Mouse (Mus musculus) midbrain, embryonic 14.5 days (tissue): ENCODE results near the gene Kcnh7. TPM values are rescaled to one million over a fixed set of nuclear protein-coding genes. Genes with fewer than 3 reads are reported as not detected.

ENCODE experiments used
- ATAC-seq: fragments of 200-750 bp; cut with Nextera tagmentation; 2 replicates; pipeline ENCODE4 v1.8.0; 2017; ENCODE audit warnings: moderate number of reproducible peaks, moderate library complexity; ENCODE audit not compliant: low FRiP score, low TSS enrichment
- DNase-seq: peaks from one replicate; pipeline ENCODE4 v3.0.0-alpha.2; 2015
- H3K27ac ChIP-seq: fragments of 300-500 bp; sonication (generic); replicated peaks from 2 replicates; pipeline ENCODE4 v1.5.1; 2014; ENCODE audit warnings: mild to moderate bottlenecking, low read depth, low read length, moderate library complexity
- H3K27me3 ChIP-seq: fragments of 300-500 bp; sonication (generic); 2 replicates; pipeline ENCODE4 v1.6.1; 2014; ENCODE audit warnings: low read length, control low read depth, mixed read lengths; ENCODE audit not compliant: control insufficient read depth, insufficient read depth
- H3K36me3 ChIP-seq: fragments of 300-500 bp; sonication (generic); 2 replicates; pipeline ENCODE4 v1.6.1; 2014; ENCODE audit warnings: low read length, control low read depth; ENCODE audit not compliant: control insufficient read depth, insufficient read depth
- H3K4me1 ChIP-seq: fragments of 300-500 bp; sonication (generic); 2 replicates; pipeline ENCODE4 v1.6.1; 2014; ENCODE audit warnings: mild to moderate bottlenecking, antibody characterized with exemption, low read length, control low read depth; ENCODE audit not compliant: control insufficient read depth, insufficient read depth
- H3K4me2 ChIP-seq: fragments of 300-500 bp; sonication (generic); 2 replicates; pipeline ENCODE4 v1.6.1; 2014; ENCODE audit warnings: mild to moderate bottlenecking, low read length, moderate library complexity
- H3K4me3 ChIP-seq: fragments of 300-500 bp; sonication (generic); replicated peaks from 2 replicates; pipeline ENCODE4 v1.5.1; 2014; ENCODE audit warnings: low read depth, low read length
- H3K9ac ChIP-seq: fragments of 300-500 bp; sonication (generic); replicated peaks from 2 replicates; pipeline ENCODE4 v1.6.1; 2014; ENCODE audit warnings: mild to moderate bottlenecking, low read length, moderate library complexity
- H3K9me3 ChIP-seq: fragments of 300-500 bp; sonication (generic); 2 replicates; pipeline ENCODE4 v1.6.1; 2016; ENCODE audit warnings: low read length, control low read depth, mixed read lengths; ENCODE audit not compliant: control insufficient read depth
- WGBS: fragments of 180-500 bp; shearing (Covaris S2); extraction: QIAGEN DNeasy Blood & Tissue Kit; methylation state at CpG from one replicate; pipeline ENCODE4 v1.1.7; 2014; 5-methylcytosine and 5-hydroxymethylcytosine counted together
- polyA plus RNA-seq: library from polyadenylated mRNA; unstranded; fragments of >200 nt; fragmentation: Nextera tagmentation; extraction: Ambion mirVana; gene quantifications from 2 replicates; pipeline ENCODE4 v1.2.1, GENCODE M21; 2014

Kcnh7 gene
- polyA plus RNA-seq, 1 experiment from 2014 or later: 9.7 TPM

DNA sequence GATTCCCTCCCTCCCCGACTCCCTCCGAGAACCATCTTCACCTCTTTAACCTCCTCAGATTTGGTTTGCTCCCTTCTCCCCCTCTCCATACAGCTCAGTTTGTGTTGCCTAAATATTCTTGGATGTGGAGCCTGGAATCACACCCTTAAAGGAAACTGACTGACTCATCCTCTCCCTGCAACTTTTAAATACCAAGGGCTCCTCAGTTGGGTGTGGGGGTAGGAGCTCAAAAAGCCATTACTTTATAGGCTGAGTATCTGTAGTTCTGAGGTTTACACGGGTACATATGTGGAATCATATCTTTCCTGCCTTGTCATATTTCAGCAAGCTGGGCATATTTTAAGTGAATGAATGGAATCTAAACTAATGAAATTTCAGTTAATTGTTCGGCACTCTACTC is 174.9 kb downstream of the Kcnh7 start:
- H3K27ac ChIP-seq: no peak overlapping the region
- WGBS: 89% methylated on average over 4 of the region's 4 CpGs
- DNase-seq (no peak), ATAC-seq (no peak)
- H3K36me3 ChIP-seq: no peaks in the 10 kb centered on the region
- no peak overlapping the region for H3K9ac ChIP-seq
- no peak overlapping the region for H3K4me2 ChIP-seq
- no peaks in the 10 kb centered on the region for H3K4me1 ChIP-seq
- H3K9me3 ChIP-seq: no peaks in the 10 kb centered on the region
- no peaks in the 10 kb centered on the region for H3K27me3 ChIP-seq
- H3K4me3 ChIP-seq: no peak overlapping the region

- DNase-seq: no peak
- WGBS: 91% methylated on average over 1 of the region's 1 CpGs
These were observed 181.3 kb downstream of the Kcnh7 start for GRCm38 (mm10) chr2:63002784-63003183.

DNA sequence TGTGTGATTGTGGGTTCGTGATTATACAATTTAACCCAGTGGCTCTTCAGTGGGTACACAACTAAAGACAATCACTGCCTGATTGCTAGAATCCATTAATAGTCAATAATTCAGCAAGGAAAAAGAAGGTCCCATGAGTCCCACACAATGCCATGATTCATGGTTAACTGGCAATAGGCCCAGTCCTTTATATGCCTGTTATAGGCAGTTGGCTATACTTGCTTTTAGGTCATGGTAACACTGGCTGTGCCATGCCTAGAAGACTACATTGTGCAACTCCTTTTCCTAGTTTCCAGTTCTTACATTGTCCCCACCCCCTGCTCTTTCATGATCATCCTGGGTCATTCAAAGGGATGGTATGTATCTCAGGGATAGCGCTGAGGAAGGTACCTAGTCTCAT is 186.4 kb downstream of the Kcnh7 start:
- no peaks in the 10 kb centered on the region for H3K4me1 ChIP-seq
- no peak overlapping the region for H3K9ac ChIP-seq
- ATAC-seq (no peak), DNase-seq (no peak)
- H3K36me3 ChIP-seq: no peaks in the 10 kb centered on the region
- H3K27me3 ChIP-seq: no peaks in the 10 kb centered on the region
- H3K9me3 ChIP-seq: no peaks in the 10 kb centered on the region
- H3K27ac ChIP-seq: no peak overlapping the region
- H3K4me2 ChIP-seq: no peak overlapping the region
- WGBS: 88% methylated on average over 2 of the region's 2 CpGs
- H3K4me3 ChIP-seq: no peak overlapping the region

More at GRCm38 (mm10) chr2:63002784-63003183, 181.3 kb downstream of the Kcnh7 start:
- no peak overlapping the region for H3K4me3 ChIP-seq
- no peak overlapping the region for H3K4me2 ChIP-seq
- H3K9me3 ChIP-seq: no peaks in the 10 kb centered on the region
- H3K9ac ChIP-seq: no peak overlapping the region
- no peaks in the 10 kb centered on the region for H3K4me1 ChIP-seq
- ATAC-seq: no peak
- no peaks in the 10 kb centered on the region for H3K27me3 ChIP-seq
- H3K36me3 ChIP-seq: no peaks in the 10 kb centered on the region
- H3K27ac ChIP-seq: no peak overlapping the region

DNA sequence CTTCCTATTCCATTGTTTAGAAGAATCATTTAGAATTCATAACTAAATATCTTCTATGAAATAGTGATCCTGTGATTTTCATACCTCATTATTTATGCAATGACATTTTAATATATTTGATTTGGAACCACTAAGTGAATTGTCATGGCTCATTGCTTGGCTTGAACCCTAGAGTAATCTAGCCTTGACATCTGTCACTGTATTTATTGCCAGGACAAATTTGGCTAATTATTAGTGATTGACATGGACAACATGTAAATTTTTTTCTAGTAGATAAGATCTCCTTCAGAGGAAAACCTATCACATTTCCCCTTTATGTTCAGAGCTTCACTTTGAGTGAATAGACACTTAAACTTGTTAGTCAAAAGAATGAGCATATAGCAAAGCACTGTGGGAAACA is 195.5 kb downstream of the Kcnh7 start:
- Histone ChIP-seq H3K4me1 (no peaks in the 10 kb centered on the region), H3K9me3 (no peaks in the 10 kb centered on the region), H3K4me3 (no peak overlapping the region), H3K27ac (no peak overlapping the region), H3K27me3 (no peaks in the 10 kb centered on the region), H3K9ac (no peak overlapping the region), H3K36me3 (no peaks in the 10 kb centered on the region), H3K4me2 (no peak overlapping the region)
- ATAC-seq (no peak), DNase-seq (no peak)

GRCm38 (mm10) chr2:62983936-62984335 is 200.2 kb downstream of the Kcnh7 start:
- WGBS: 51% methylated on average over 2 of the region's 2 CpGs
- Histone ChIP-seq H3K27ac (no peak overlapping the region), H3K9me3 (no peaks in the 10 kb centered on the region), H3K9ac (no peak overlapping the region), H3K4me2 (no peak overlapping the region), H3K4me3 (no peak overlapping the region), H3K4me1 (no peaks in the 10 kb centered on the region), H3K36me3 (no peaks in the 10 kb centered on the region), H3K27me3 (no peaks in the 10 kb centered on the region)
- ATAC-seq: no peak
- DNase-seq: no peak

DNA sequence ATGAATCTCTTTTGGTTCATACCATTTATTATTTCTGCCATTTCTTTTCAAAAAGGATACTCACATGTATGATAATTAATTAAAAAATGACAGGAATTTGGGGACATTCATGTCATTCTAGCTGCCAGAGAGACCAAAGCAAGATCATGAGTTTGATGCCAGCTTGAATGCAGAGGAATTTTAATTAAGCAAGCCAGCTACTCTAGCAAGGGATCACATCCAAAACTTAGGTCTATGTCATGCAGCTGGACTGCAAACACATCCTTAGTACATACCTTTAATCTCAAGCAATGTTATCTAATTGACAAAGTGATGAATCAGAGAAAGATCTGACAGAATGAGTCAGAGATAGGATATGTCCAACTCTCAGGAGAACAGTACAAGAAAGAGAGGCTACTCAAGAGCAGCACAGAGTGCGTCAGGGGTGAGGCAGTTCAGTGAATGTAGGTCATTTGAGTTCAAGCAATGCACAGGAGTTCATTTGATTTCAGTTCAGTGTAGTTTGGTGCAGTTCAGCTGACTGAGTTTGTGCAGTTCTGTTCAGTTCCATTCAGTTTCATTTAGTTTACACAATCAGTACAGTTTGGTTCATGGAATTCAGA is 248.7 kb downstream of the Kcnh7 start:
- no peak for ATAC-seq
- Histone ChIP-seq H3K9ac (no peak overlapping the region), H3K4me2 (no peak overlapping the region), H3K27me3 (no peaks in the 10 kb centered on the region), H3K27ac (no peak overlapping the region), H3K36me3 (no peaks in the 10 kb centered on the region), H3K9me3 (no peaks in the 10 kb centered on the region), H3K4me1 (no peaks in the 10 kb centered on the region), H3K4me3 (no peak overlapping the region)
- 71% methylated on average over 1 of the region's 1 CpGs for WGBS
- DNase-seq: no peak

- no peak overlapping the region for H3K9ac ChIP-seq
- 88% methylated on average over 3 of the region's 3 CpGs for WGBS
- no peaks in the 10 kb centered on the region for H3K4me1 ChIP-seq
- H3K4me2 ChIP-seq: no peak overlapping the region
- no peak overlapping the region for H3K27ac ChIP-seq
- ATAC-seq (no peak), DNase-seq (no peak)
- H3K4me3 ChIP-seq: no peak overlapping the region
- no peaks in the 10 kb centered on the region for H3K27me3 ChIP-seq
- no peaks in the 10 kb centered on the region for H3K9me3 ChIP-seq
- H3K36me3 ChIP-seq: no peaks in the 10 kb centered on the region
These were observed 255.6 kb downstream of the Kcnh7 start for GRCm38 (mm10) chr2:62928494-62928893.

DNA sequence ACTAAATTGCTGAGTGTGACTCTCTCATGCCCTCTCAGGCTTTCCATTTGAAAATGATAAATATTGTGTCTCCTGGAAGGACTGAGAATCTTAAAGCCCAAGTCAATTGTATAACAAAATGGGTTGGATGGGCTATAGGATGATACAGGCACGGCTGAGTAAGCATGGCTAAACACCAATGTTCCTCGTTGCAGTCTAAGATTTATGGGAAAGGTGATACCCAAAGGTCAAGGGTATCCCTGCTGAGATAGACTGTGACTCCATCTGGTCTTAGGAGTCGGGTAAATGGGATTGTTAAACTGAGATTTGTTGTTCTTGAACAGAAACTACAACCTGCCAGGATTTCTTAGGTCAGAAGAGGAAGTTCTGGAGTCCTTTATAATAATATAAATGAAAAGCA is 256.0 kb downstream of the Kcnh7 start:
- Histone ChIP-seq H3K9ac (no peak overlapping the region), H3K36me3 (no peaks in the 10 kb centered on the region), H3K27me3 (no peaks in the 10 kb centered on the region), H3K27ac (no peak overlapping the region), H3K4me3 (no peak overlapping the region), H3K4me1 (no peaks in the 10 kb centered on the region), H3K9me3 (no peaks in the 10 kb centered on the region), H3K4me2 (no peak overlapping the region)
- DNase-seq (no peak), ATAC-seq (no peak)
- whole genome bisulfite sequencing: 68% methylated on average over 3 of the region's 3 CpGs

GRCm38 (mm10) chr2:62923803-62924202 is 260.3 kb downstream of the Kcnh7 start:
- no peak for ATAC-seq
- Histone ChIP-seq H3K9ac (no peak overlapping the region), H3K9me3 (no peaks in the 10 kb centered on the region), H3K27me3 (no peaks in the 10 kb centered on the region), H3K27ac (no peak overlapping the region), H3K36me3 (no peaks in the 10 kb centered on the region), H3K4me3 (no peak overlapping the region), H3K4me2 (no peak overlapping the region), H3K4me1 (no peaks in the 10 kb centered on the region)
- 81% methylated on average over 4 of the region's 4 CpGs for WGBS
- no peak for DNase-seq
